Mouse (Mus musculus) heart, embryonic 14.5 days (tissue): ENCODE measurements around the gene Zcwpw1. TPM values are rescaled to one million over a fixed set of nuclear protein-coding genes. Genes with fewer than 3 reads are reported as not detected.

Experiments used
- ATAC-seq: fragments of 200-750 bp; cut with Nextera tagmentation; 2 replicates; pipeline ENCODE4 v1.8.0; 2017; ENCODE audit warnings: low read depth, moderate TSS enrichment; ENCODE audit not compliant: insufficient number of reproducible peaks, insufficient read depth, low FRiP score
- H3K27ac ChIP-seq, 2 experiments: fragments of 200-500 bp in 1 of 2; fragments of 300-500 bp in 1 of 2; sonication (generic) in 1 of 2; replicated peaks in 1 of 2; 2 replicates each; pipeline ENCODE4 v1.5.1; 2012 to 2014; ENCODE audit warnings: low read depth in 2 of 2, low read length in 2 of 2, control low read depth in 1 of 2, mild to moderate bottlenecking in 1 of 2, mixed read lengths in 1 of 2; ENCODE audit not compliant: control insufficient read depth in 1 of 2, insufficient read depth in 1 of 2
- H3K27me3 ChIP-seq: fragments of 300-500 bp; sonication (generic); 2 replicates; pipeline ENCODE4 v1.6.1; 2014; ENCODE audit warnings: mild to moderate bottlenecking, low read length, control low read depth; ENCODE audit not compliant: control insufficient read depth, insufficient read depth
- H3K36me3 ChIP-seq: fragments of 300-500 bp; sonication (generic); 2 replicates; pipeline ENCODE4 v1.6.1; 2014; ENCODE audit warnings: mild to moderate bottlenecking, control low read depth, low read length, mixed read lengths; ENCODE audit not compliant: control insufficient read depth, insufficient read depth
- H3K4me1 ChIP-seq, 2 experiments: fragments of 200-500 bp in 1 of 2; fragments of 300-500 bp in 1 of 2; sonication (generic) in 1 of 2; 2 replicates each; pipeline ENCODE4 v1.6.1; 2012 to 2014; ENCODE audit warnings: low read length in 2 of 2, control low read depth in 1 of 2, mixed read lengths in 1 of 2; ENCODE audit not compliant: control insufficient read depth in 2 of 2, insufficient read depth in 2 of 2
- H3K4me2 ChIP-seq: fragments of 300-500 bp; sonication (generic); 2 replicates; pipeline ENCODE4 v1.6.1; 2014; ENCODE audit warnings: mild to moderate bottlenecking, low read length
- H3K4me3 ChIP-seq, 2 experiments: fragments of 200-500 bp in 1 of 2; fragments of 300-500 bp in 1 of 2; sonication (generic) in 1 of 2; 2 replicates each; pipeline ENCODE4 v1.5.1; 2012 to 2014; ENCODE audit warnings: low read length in 2 of 2, mild to moderate bottlenecking in 2 of 2, control low read depth in 1 of 2, low read depth in 1 of 2, moderate library complexity in 1 of 2; ENCODE audit not compliant: control insufficient read depth in 1 of 2, insufficient read depth in 1 of 2
- H3K9ac ChIP-seq: fragments of 300-500 bp; sonication (generic); 2 replicates; pipeline ENCODE4 v1.6.1; 2014; ENCODE audit warnings: mild to moderate bottlenecking, low read length
- H3K9me3 ChIP-seq: fragments of 300-500 bp; sonication (generic); 2 replicates; pipeline ENCODE4 v1.6.1; 2016; ENCODE audit warnings: low read length, control low read depth; ENCODE audit not compliant: control insufficient read depth
- whole genome bisulfite sequencing: fragments of 180-500 bp; shearing (Covaris S2); extraction: QIAGEN DNeasy Blood & Tissue Kit; methylation state at CpG from one replicate; pipeline ENCODE4 v1.1.7; 2014; 5-methylcytosine and 5-hydroxymethylcytosine counted together
- polyA plus RNA-seq: library from polyadenylated mRNA; unstranded; fragments of >200 nt; fragmentation: Nextera tagmentation; extraction: Ambion mirVana; gene quantifications from 2 replicates; pipeline ENCODE4 v1.2.1, GENCODE M21; 2014

Gene Zcwpw1
- polyA plus RNA-seq, 1 experiment from 2014 or later: 7.6 TPM

- Histone ChIP-seq H3K4me1 (no peaks in the 10 kb centered on the region), H3K27me3 (no peaks in the 10 kb centered on the region), H3K36me3 (no peaks in the 10 kb centered on the region), H3K9me3 (no peaks in the 10 kb centered on the region), H3K9ac (no peak overlapping the region), H3K27ac (peak overlapping the region; percentile 54 to 60; a peak in 3 of 4 replicates), H3K4me2 (no peak overlapping the region), H3K4me3 (no peak overlapping the region)
- ATAC-seq: no peak; the same call in 1 of the 2 replicates
- WGBS: 49% methylated on average over 4 of the region's 4 CpGs
Observed at GRCm38 (mm10) chr5:137817466-137818222, 30.0 kb downstream of the Zcwpw1 start.

GRCm38 (mm10) chr5:137822126-137822525 is 34.5 kb downstream of the Zcwpw1 start:
- no peaks in the 10 kb centered on the region for H3K27me3 ChIP-seq
- H3K9me3 ChIP-seq: no peaks in the 10 kb centered on the region
- no peak overlapping the region for H3K4me2 ChIP-seq
- no peaks in the 10 kb centered on the region for H3K36me3 ChIP-seq
- ATAC-seq: no peak
- no peak overlapping the region for H3K4me3 ChIP-seq
- no peak overlapping the region for H3K9ac ChIP-seq
- no peak overlapping the region for H3K27ac ChIP-seq
- 65% methylated on average over 4 of the region's 4 CpGs for WGBS
- H3K4me1 ChIP-seq: no peaks in the 10 kb centered on the region

DNA sequence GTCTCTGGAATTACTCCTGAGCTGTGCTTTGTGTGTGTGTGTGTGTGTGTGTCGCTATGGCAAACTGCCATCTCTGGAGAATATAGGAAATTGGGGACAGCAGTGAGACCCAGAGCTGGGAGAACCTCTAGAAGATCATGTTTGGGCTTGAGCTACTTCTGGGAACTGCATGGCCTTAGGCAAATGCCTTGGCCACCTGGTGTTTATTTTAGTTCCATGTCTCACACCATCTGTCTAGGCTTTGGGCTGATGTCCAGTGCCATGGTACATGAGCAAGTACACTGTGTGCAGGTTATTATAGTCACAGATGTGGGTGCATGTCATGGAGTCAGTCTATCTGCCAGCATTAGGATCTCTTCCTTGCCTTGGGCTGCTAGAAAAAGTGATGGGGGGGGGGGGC is 35.0 kb downstream of the Zcwpw1 start:
- WGBS: 36% methylated on average over 1 of the region's 1 CpGs
- no peak overlapping the region for H3K9ac ChIP-seq
- H3K4me2 ChIP-seq: no peak overlapping the region

GRCm38 (mm10) chr5:137823455-137824045 is 36.0 kb downstream of the Zcwpw1 start:
- Histone ChIP-seq H3K4me1 (no peaks in the 10 kb centered on the region), H3K4me2 (no peak overlapping the region), H3K27me3 (no peaks in the 10 kb centered on the region), H3K36me3 (no peaks in the 10 kb centered on the region), H3K9me3 (no peaks in the 10 kb centered on the region), H3K4me3 (no peak overlapping the region), H3K27ac (no peak overlapping the region), H3K9ac (no peak overlapping the region)
- ATAC-seq: no peak
- WGBS: 84% methylated on average over 6 of the region's 6 CpGs

More for the DNA sequence above, 35.0 kb downstream of the Zcwpw1 start:
- Histone ChIP-seq H3K27ac (no peak overlapping the region), H3K4me3 (no peak overlapping the region), H3K4me1 (no peaks in the 10 kb centered on the region), H3K9me3 (no peaks in the 10 kb centered on the region), H3K36me3 (no peaks in the 10 kb centered on the region), H3K27me3 (no peaks in the 10 kb centered on the region)
- ATAC-seq: no peak

DNA sequence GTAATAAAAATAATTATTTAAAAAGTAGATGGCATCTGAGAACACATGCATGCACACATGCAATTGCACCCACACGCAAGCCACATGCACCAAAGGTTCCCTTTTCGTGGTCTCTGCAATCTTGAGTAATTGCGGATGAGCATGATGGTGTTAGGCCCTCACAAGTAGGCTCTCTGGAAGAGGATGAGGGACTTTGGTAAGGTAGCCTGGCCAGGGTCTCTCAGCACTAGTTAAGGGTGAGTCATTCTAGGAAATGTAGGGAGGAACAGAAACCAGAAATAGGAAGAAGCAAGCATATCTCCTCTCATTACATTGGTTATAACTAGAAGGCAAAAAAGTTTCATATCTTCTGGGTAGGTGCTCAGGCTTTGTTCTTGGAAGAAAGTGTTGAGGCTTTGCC is 37.4 kb downstream of the Zcwpw1 start:
- Histone ChIP-seq H3K27ac (no peak overlapping the region), H3K9ac (no peak overlapping the region), H3K4me1 (no peaks in the 10 kb centered on the region), H3K4me3 (no peak overlapping the region), H3K36me3 (no peaks in the 10 kb centered on the region), H3K27me3 (no peaks in the 10 kb centered on the region), H3K4me2 (no peak overlapping the region), H3K9me3 (no peaks in the 10 kb centered on the region)
- WGBS: 79% methylated on average over 3 of the region's 3 CpGs
- no peak for ATAC-seq

DNA sequence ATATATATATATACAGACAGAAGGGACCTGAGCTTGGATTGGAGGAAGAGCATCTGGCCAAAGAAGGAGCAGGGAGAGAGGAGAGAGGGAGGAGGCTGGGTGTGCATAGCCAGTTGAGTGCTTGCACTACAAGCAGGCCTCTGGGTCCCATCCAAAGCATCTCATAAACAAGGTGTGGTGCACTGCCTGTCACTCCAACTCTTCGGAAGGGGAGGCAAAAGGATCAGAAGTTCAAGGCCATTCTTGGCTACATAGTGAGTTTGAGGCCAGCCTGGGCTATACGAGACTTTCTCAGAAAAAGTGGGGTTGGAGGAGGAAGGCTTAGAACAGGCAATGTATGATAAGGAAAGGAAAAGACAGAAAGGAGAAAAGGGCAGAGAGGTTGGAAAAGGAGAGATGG is 38.4 kb downstream of the Zcwpw1 start:
- H3K4me1 ChIP-seq: no peaks in the 10 kb centered on the region
- WGBS: 69% methylated on average over 2 of the region's 2 CpGs
- H3K4me3 ChIP-seq: no peak overlapping the region
- no peak overlapping the region for H3K27ac ChIP-seq
- H3K36me3 ChIP-seq: no peaks in the 10 kb centered on the region
- ATAC-seq: no peak
- no peak overlapping the region for H3K9ac ChIP-seq
- no peaks in the 10 kb centered on the region for H3K27me3 ChIP-seq
- no peaks in the 10 kb centered on the region for H3K9me3 ChIP-seq
- H3K4me2 ChIP-seq: no peak overlapping the region

DNA sequence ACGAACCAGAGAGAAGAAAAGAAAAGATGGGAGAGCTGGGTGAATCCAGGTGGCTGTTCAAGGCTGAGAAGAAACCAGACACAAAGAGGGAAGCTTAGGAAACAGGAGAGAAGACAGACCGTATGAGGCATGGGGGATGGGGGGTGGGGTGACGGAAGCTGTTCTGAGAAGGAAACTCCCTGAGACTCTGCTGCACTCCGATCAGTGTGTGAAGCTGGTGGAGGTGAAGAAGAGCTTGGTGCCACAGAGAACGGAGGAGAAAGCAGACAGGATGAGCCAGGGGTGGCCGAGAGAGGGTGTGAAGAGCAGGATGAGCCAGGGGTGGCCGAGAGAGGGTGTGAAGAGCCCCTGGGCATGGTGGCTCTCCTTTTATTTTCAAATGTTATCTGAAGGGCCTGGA is 38.8 kb downstream of the Zcwpw1 start:
- 39% methylated on average over 7 of the region's 7 CpGs for WGBS
- no peaks in the 10 kb centered on the region for H3K27me3 ChIP-seq
- no peaks in the 10 kb centered on the region for H3K4me1 ChIP-seq
- H3K27ac ChIP-seq: no peak overlapping the region
- no peak overlapping the region for H3K4me2 ChIP-seq
- no peaks in the 10 kb centered on the region for H3K36me3 ChIP-seq
- no peak for ATAC-seq
- H3K9ac ChIP-seq: no peak overlapping the region
- no peaks in the 10 kb centered on the region for H3K9me3 ChIP-seq
- H3K4me3 ChIP-seq: no peak overlapping the region
